Mouse (Mus musculus) left cerebral cortex, adult 2 months (tissue): ENCODE measurements at regions not wholly inside any gene's neighbourhood (a gene's known extent, or its start where the extent isn't known, plus 50 kb on each side); places are given as distances from the start of the nearest gene placed in this dataset.

ENCODE experiments used
- DNase-seq, 2 experiments: peaks; one replicate each; pipeline ENCODE4 v3.0.0; 2021 to 2022; ENCODE audit warnings: low spot score in 2 of 2, mixed read lengths in 1 of 2; ENCODE audit errors: extremely low spot score in 1 of 2
- H3K27ac ChIP-seq: fragments of 200-600 bp; 2 replicates; pipeline ENCODE4 v1.8.1; 2022
- H3K4me3 ChIP-seq: fragments of 200-600 bp; 2 replicates; pipeline ENCODE4 v1.8.1; 2022
- CTCF ChIP-seq: fragments of 200-600 bp; IDR thresholded peaks from 2 replicates; pipeline ENCODE4 v1.8.1; 2022; ENCODE audit warnings: antibody characterized with exemption, mild to moderate bottlenecking, moderate library complexity
- intact Hi-C: fragments of 180-260 bp; cut with DNase I; formaldehyde crosslinking; loops from one replicate; pipeline ENCODE4 v1.15.1; 2025

GRCm38 (mm10) chr5:45196159-45196558 lies 253.9 kb downstream of the Qdpr start:
- intact Hi-C loops = loop anchor here (2.0 kb wide), 1 partner anchor 37 kb away; no protein-coding TSS in a partner anchor
- Histone ChIP-seq H3K4me3 (no peak overlapping the region), H3K27ac (peak overlapping the region; percentile 37)
- TF ChIP-seq CTCF = no peak
- DNase-seq = peak; percentile 9 to 45

GRCm38 (mm10) chr5:45192287-45192686 lies 257.7 kb downstream of the Qdpr start:
- Histone ChIP-seq H3K4me3 (no peak overlapping the region), H3K27ac (no peak overlapping the region)
- TF ChIP-seq CTCF = no peak
- intact Hi-C loops = no loop called here
- no peak for DNase-seq

GRCm38 (mm10) chr5:45173035-45173755 lies 276.8 kb downstream of the Qdpr start:
- intact Hi-C loops = no loop called here
- DNase-seq = no peak
- Histone ChIP-seq H3K27ac (no peak overlapping the region), H3K4me3 (no peak overlapping the region)
- no peak for TF ChIP-seq CTCF

- intact Hi-C loops = no loop called here
- DNase-seq = no peak
- TF ChIP-seq CTCF = no peak
- H3K4me3 ChIP-seq = no peak overlapping the region
- H3K27ac ChIP-seq = no peak overlapping the region
Measured at GRCm38 (mm10) chr5:45159194-45159593, 290.8 kb downstream of the Qdpr start.

GRCm38 (mm10) chr5:45154936-45155335 lies 295.1 kb downstream of the Qdpr start:
- no peak for DNase-seq
- H3K4me3 ChIP-seq = no peak overlapping the region
- intact Hi-C loops = no loop called here
- no peak overlapping the region for H3K27ac ChIP-seq
- TF ChIP-seq CTCF = no peak

GRCm38 (mm10) chr5:45144186-45144585 lies 305.9 kb downstream of the Qdpr start:
- peak overlapping the region; percentile 28; the same call in 1 of the 2 replicates for H3K27ac ChIP-seq
- DNase-seq = no peak
- no peak overlapping the region for H3K4me3 ChIP-seq
- peak; percentile 12 for TF ChIP-seq CTCF
- intact Hi-C loops = loop anchor here (5.0 kb wide), 1 partner anchor 88 kb away; no protein-coding TSS in a partner anchor

- DNase-seq = no peak
- intact Hi-C loops = no loop called here
- Histone ChIP-seq H3K4me3 (no peak overlapping the region), H3K27ac (no peak overlapping the region; the same call in 1 of the 2 replicates)
- TF ChIP-seq CTCF = no peak
Measured at GRCm38 (mm10) chr5:45137198-45137973, 312.6 kb downstream of the Qdpr start.

- intact Hi-C loops = no loop called here
- no peak overlapping the region for H3K27ac ChIP-seq
- DNase-seq = no peak
Measured at GRCm38 (mm10) chr5:45136696-45137095, 313.3 kb downstream of the Qdpr start.

GRCm38 (mm10) chr5:45127971-45128370 lies 322.1 kb downstream of the Qdpr start:
- no peak overlapping the region for H3K27ac ChIP-seq
- intact Hi-C loops = loop anchor here (5.0 kb wide), 2 partner anchors 104 to 331 kb away; partner anchors contain the start of gene Ldb2
- H3K4me3 ChIP-seq = no peak overlapping the region
- peak; percentile 39 to 41 for DNase-seq
- no peak for TF ChIP-seq CTCF

More at GRCm38 (mm10) chr5:45136696-45137095, 313.3 kb downstream of the Qdpr start:
- no peak overlapping the region for H3K4me3 ChIP-seq
- no peak for TF ChIP-seq CTCF

- no peak overlapping the region for H3K27ac ChIP-seq
- no peak for TF ChIP-seq CTCF
- no peak for DNase-seq
- no peak overlapping the region for H3K4me3 ChIP-seq
- intact Hi-C loops = no loop called here
Measured at GRCm38 (mm10) chr5:45121751-45122280, 322.3 kb upstream of the Ldb2 start.

GRCm38 (mm10) chr5:45119757-45120156 lies 320.3 kb upstream of the Ldb2 start:
- DNase-seq = no peak
- Histone ChIP-seq H3K4me3 (no peak overlapping the region), H3K27ac (no peak overlapping the region)
- no peak for TF ChIP-seq CTCF
- intact Hi-C loops = no loop called here

GRCm38 (mm10) chr5:45111246-45111645 lies 311.8 kb upstream of the Ldb2 start:
- intact Hi-C loops = loop anchor here (5.0 kb wide), 1 partner anchor 234 kb away; no protein-coding TSS in a partner anchor
- no peak for TF ChIP-seq CTCF
- DNase-seq = no peak
- Histone ChIP-seq H3K4me3 (no peak overlapping the region), H3K27ac (peak overlapping the region; percentile 49; the same call in 1 of the 2 replicates)
